Mouse (Mus musculus): ENCODE results near the gene Mxi1.

Mxi1 gene

DNA sequence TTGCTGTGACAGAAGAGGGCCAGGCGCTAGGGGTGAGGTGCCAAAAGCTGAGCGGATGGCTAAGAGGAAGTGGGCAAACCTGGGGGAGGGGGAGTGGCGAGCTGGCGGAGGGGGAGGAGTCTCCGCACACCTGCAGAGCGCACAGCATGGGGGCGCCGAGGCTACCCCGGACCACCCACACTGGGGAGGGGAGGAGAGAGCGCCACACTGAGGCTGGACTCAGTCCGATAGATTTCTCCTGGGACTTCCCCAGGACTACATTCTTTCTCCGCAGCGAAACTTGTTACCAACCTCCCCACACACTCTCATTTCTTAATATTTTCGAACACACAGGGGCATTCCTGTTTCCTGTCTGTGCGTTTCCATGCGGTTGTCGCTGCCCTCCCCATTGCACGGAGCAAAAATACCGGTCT, 113.0 kb downstream of the Mxi1 start:
- DNase-seq (ENCODE audit: low spot score in 2 of 2): no peak

DNA sequence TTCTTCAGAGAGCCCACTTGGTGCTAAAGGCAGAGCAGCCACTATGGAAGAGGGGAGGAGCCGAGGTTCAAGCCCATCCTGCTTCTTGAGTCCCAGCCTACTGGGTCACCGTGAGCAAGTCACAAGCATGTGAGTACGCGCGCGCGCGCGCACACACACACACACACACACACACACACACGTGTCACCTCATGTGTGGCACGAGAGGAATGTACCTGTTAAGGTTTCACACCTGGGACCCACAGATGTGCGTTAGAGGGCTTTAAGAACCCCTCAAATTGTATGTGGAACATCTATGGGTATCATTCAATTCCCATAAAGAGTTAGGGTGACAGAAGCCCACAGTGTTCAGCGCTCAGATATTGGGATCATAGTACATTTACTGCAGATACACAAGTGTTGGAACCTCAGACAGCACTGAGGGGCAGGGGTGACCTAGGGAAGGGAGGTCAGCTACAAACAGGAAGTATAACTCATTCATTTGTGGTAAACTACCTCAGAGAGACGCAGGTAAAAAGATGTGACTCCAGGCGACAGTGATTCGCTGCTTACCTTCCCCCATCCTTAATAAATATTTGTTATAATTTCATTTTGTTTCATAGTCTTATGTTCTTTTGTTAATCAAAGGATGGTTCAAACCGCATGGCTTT, 113.6 kb downstream of the Mxi1 start:
- DNase-seq (ENCODE audit: low spot score in 2 of 2): no peak

DNA sequence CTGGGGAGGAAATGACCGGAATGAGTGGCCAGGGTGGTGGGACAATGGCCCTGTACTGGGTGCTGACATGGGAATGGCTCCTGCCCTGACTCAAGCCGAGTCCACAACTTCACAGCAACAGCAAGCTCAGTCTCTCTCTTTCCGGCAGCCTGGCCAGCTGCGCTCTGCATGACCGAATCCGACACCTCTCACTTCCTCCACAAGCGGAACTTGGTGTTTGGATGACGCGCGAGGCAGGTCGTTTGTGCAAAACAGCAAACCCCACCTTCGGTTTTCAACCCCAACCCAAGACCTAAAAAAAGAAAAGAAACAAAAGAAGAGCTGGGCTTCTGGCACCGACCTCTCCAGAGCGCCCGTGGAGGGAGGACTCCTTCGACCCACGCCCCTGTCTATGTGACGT, 114.3 kb downstream of the Mxi1 start:
- no peak for DNase-seq (ENCODE audit: low spot score in 2 of 2)
